Mouse (Mus musculus) CH12F3 (cell line): ENCODE results near the gene Ube2k.

Experiments
- in situ Hi-C: fragments of 300-500 bp; cut with MboI; formaldehyde crosslinking; loops from 2 replicates; pipeline ENCODE4 v1.14.3; 2020; ENCODE audit warnings: low sequenced_read_pairs

Ube2k gene

GRCm38 (mm10) chr5:65624340-65624739, 87.3 kb downstream of the Ube2k start:
- in situ Hi-C loops: no loop called here

DNA sequence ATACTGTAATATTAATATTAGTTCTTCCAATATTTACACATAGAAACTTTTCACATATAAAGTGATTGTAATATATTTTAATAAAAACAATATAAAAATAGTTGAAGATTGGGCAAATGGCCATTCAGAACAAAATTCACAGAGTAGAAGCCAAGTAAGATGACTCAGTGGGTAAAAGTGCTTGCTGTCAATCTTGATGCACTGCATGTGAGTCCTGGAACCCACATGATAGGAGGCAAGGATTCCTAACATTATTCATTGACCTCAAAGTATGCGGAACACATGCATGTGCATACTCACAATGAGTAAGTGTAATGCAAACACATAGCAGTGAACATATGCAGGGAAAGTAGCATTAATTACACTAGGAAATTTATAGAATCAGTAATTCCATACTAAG, 101.9 kb downstream of the Ube2k start:
- in situ Hi-C loops: no loop called here
